Mouse (Mus musculus) stomach, embryonic 16.5 days (tissue): ENCODE measurements around the gene Iqcn. TPM values are rescaled to one million over a fixed set of nuclear protein-coding genes. Genes with fewer than 3 reads are reported as not detected.
A peak's percentile ranks its signal among the peaks of the same experiment; 100 is the strongest.

Experiments
- ATAC-seq: fragments of 200-750 bp; cut with Nextera tagmentation; 2 replicates; pipeline ENCODE4 v1.8.0; 2017; ENCODE audit warnings: moderate number of reproducible peaks, moderate TSS enrichment; ENCODE audit not compliant: insufficient read depth, low FRiP score
- H3K27ac ChIP-seq: fragments of 300-500 bp; sonication (generic); 2 replicates; pipeline ENCODE4 v1.5.1; 2014; ENCODE audit warnings: low read length
- H3K27me3 ChIP-seq: fragments of 300-500 bp; sonication (generic); 2 replicates; pipeline ENCODE4 v1.6.1; 2014; ENCODE audit warnings: low read length, control low read depth, mixed read lengths; ENCODE audit not compliant: control insufficient read depth, insufficient read depth
- H3K36me3 ChIP-seq: fragments of 300-500 bp; sonication (generic); 2 replicates; pipeline ENCODE4 v1.6.1; 2014; ENCODE audit warnings: low read length; ENCODE audit not compliant: control insufficient read depth, insufficient read depth
- H3K4me1 ChIP-seq: fragments of 300-500 bp; sonication (generic); 2 replicates; pipeline ENCODE4 v1.6.1; 2014; ENCODE audit warnings: low read length, control low read depth, mixed read lengths; ENCODE audit not compliant: control insufficient read depth, insufficient read depth
- H3K4me2 ChIP-seq: fragments of 300-500 bp; sonication (generic); 2 replicates; pipeline ENCODE4 v1.6.1; 2014; ENCODE audit warnings: low read depth, low read length, mixed read lengths
- H3K4me3 ChIP-seq: fragments of 300-500 bp; sonication (generic); replicated peaks from 2 replicates; pipeline ENCODE4 v1.5.1; 2014; ENCODE audit warnings: mild to moderate bottlenecking, low read length
- H3K9ac ChIP-seq: fragments of 300-500 bp; sonication (generic); 2 replicates; pipeline ENCODE4 v1.6.1; 2014; ENCODE audit warnings: low read length
- H3K9me3 ChIP-seq: fragments of 300-500 bp; sonication (generic); replicated peaks from 2 replicates; pipeline ENCODE4 v1.6.1; 2016; ENCODE audit warnings: low read length, control low read depth; ENCODE audit not compliant: control insufficient read depth
- WGBS: fragments of 180-500 bp; shearing (Covaris S2); extraction: QIAGEN DNeasy Blood & Tissue Kit; methylation state at CpG from one replicate; pipeline ENCODE4 v1.1.7; 2014; 5-methylcytosine and 5-hydroxymethylcytosine counted together
- polyA plus RNA-seq: library from polyadenylated mRNA; unstranded; fragments of >200 nt; fragmentation: Nextera tagmentation; extraction: Ambion mirVana; gene quantifications from 2 replicates; pipeline ENCODE4 v1.2.1, GENCODE M21; 2015

The Iqcn gene
- polyA plus RNA-seq, 1 experiment from 2014 or later: not detected

- WGBS: 68% methylated on average over 3 of the region's 3 CpGs
- no peak for ATAC-seq
- peak overlapping the region; percentile 74 for H3K27ac ChIP-seq
Measured at GRCm38 (mm10) chr8:70682692-70683091, 20.6 kb upstream of the Iqcn start.

DNA sequence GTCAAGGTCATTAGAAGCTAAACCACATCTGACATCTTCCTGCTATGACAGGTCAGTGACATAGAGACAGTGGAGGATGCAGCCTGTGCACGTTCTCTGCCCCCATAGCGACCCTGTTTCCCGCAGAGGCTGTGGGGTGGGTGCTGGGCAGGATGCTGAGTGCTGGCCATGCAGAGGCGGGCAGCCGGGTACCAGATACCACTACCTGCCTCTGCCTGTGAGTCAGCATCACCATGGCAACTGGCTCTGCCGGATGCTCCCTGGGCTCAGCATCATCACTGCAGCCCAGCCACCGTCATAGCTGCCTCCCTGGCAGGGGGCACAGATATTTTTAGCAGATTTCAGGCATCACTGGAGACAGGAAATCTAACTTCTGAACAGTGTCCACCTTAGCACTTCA, 19.0 kb upstream of the Iqcn start:
- peaks cover 3% of the 10 kb centered on the region; the same call in 1 of the 2 replicates for H3K36me3 ChIP-seq
- peaks cover 31% of the 10 kb centered on the region for H3K4me1 ChIP-seq
- no peak for ATAC-seq
- no peaks in the 10 kb centered on the region for H3K9me3 ChIP-seq
- no peak overlapping the region for H3K27ac ChIP-seq
- H3K4me2 ChIP-seq: no peak overlapping the region
- H3K9ac ChIP-seq: no peak overlapping the region
- 57% methylated on average over 7 of the region's 7 CpGs for WGBS
- no peak overlapping the region for H3K4me3 ChIP-seq
- no peaks in the 10 kb centered on the region for H3K27me3 ChIP-seq

More at GRCm38 (mm10) chr8:70682692-70683091, 20.6 kb upstream of the Iqcn start:
- Histone ChIP-seq H3K27me3 (no peaks in the 10 kb centered on the region), H3K36me3 (peaks cover 10% of the 10 kb centered on the region; the same call in 1 of the 2 replicates), H3K4me1 (peaks cover 33% of the 10 kb centered on the region), H3K9me3 (no peaks in the 10 kb centered on the region), H3K4me3 (no peak overlapping the region), H3K4me2 (peak overlapping the region; percentile 45; the same call in 1 of the 2 replicates), H3K9ac (peak overlapping the region; percentile 73)

DNA sequence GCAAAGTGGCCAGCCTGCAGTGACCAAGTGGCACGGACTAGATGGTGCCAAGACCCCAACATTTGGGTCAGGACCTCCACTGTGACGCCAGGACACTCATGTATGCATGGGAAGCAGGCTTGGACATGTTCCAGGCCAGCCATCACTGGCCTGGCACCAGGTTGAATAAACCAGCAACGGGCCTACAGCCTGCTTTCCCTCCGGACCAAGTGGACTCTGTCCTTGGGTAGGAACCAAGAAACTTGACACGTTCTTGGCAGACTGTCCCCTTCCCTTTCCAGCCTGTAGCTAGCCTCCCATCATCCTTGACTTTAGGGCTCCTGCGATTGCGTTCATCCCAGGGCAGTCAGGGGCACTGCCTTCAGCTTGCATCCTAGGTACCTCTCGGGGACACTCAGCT, 15.7 kb upstream of the Iqcn start:
- H3K36me3 ChIP-seq: no peaks in the 10 kb centered on the region
- H3K4me2 ChIP-seq: no peak overlapping the region
- no peak overlapping the region for H3K4me3 ChIP-seq
- H3K27me3 ChIP-seq: no peaks in the 10 kb centered on the region
- H3K4me1 ChIP-seq: peaks cover 28% of the 10 kb centered on the region
- no peak overlapping the region for H3K27ac ChIP-seq
- WGBS: 58% methylated on average over 8 of the region's 8 CpGs
- no peak for ATAC-seq
- no peaks in the 10 kb centered on the region for H3K9me3 ChIP-seq
- peak overlapping the region; percentile 32; the same call in 1 of the 2 replicates for H3K9ac ChIP-seq

- ATAC-seq: no peak
- 94% methylated on average over 3 of the region's 3 CpGs for WGBS
- Histone ChIP-seq H3K27ac (no peak overlapping the region; the same call in 1 of the 2 replicates), H3K27me3 (no peaks in the 10 kb centered on the region), H3K4me2 (no peak overlapping the region), H3K9ac (peak overlapping the region; percentile 32; the same call in 1 of the 2 replicates), H3K9me3 (no peaks in the 10 kb centered on the region), H3K4me3 (no peak overlapping the region), H3K4me1 (peaks cover 25% of the 10 kb centered on the region), H3K36me3 (no peaks in the 10 kb centered on the region)
Measured at GRCm38 (mm10) chr8:70688136-70688535, 15.1 kb upstream of the Iqcn start.

GRCm38 (mm10) chr8:70689892-70690390, 13.3 kb upstream of the Iqcn start:
- 68% methylated on average over 5 of the region's 5 CpGs for WGBS
- no peaks in the 10 kb centered on the region for H3K9me3 ChIP-seq
- H3K36me3 ChIP-seq: no peaks in the 10 kb centered on the region
- H3K9ac ChIP-seq: no peak overlapping the region
- peaks cover 25% of the 10 kb centered on the region for H3K4me1 ChIP-seq
- H3K4me3 ChIP-seq: no peak overlapping the region
- no peak for ATAC-seq
- no peaks in the 10 kb centered on the region for H3K27me3 ChIP-seq
- no peak overlapping the region for H3K4me2 ChIP-seq
- no peak overlapping the region for H3K27ac ChIP-seq

- no peaks in the 10 kb centered on the region for H3K36me3 ChIP-seq
- WGBS: 62% methylated on average over 4 of the region's 4 CpGs
- H3K4me3 ChIP-seq: peak overlapping the region; percentile 38
- 0 out of 2 replicates have a peak overlapping the region, but pooled peaks have one; percentile 44 for H3K27ac ChIP-seq
- no peaks in the 10 kb centered on the region for H3K27me3 ChIP-seq
- H3K4me1 ChIP-seq: peaks cover 36% of the 10 kb centered on the region
- no peaks in the 10 kb centered on the region for H3K9me3 ChIP-seq
- H3K4me2 ChIP-seq: peak overlapping the region; percentile 66
- no peak for ATAC-seq
- peak overlapping the region; percentile 65 for H3K9ac ChIP-seq
Measured at GRCm38 (mm10) chr8:70691230-70691629, 12.0 kb upstream of the Iqcn start.

DNA sequence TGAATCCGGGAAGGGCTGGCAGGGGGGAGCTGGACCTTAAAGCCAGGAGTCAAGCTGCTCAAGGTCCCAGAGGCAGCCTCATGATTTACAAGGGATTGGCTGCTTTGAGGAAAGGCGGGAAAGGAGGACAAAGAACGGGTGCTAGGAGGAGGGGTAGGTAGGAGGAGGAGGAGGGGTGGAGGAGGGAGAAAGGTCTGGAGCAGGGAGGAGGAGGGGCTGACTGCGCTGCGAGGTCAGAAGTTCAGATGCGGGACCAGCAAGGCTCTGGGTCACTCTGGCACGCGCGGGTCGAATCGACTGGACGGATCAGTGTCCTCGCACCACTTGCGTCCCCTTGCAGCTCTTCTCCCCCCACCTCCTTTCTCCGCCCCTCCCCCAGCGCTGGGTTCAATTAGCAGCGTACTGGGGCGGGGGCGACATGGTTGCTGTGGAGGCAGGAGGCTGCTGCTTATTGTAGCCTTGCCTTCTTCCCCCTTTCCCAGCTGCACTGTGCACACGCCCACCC, 11.5 kb upstream of the Iqcn start:
- H3K9ac ChIP-seq: peak overlapping the region; percentile 65
- H3K36me3 ChIP-seq: no peaks in the 10 kb centered on the region
- H3K4me1 ChIP-seq: peaks cover 42% of the 10 kb centered on the region
- WGBS: 2% methylated on average over 20 of the region's 20 CpGs
- peak; percentile 17; the same call in 1 of the 2 replicates for ATAC-seq
- H3K27me3 ChIP-seq: no peaks in the 10 kb centered on the region
- peak overlapping the region; percentile 38 for H3K4me3 ChIP-seq
- H3K4me2 ChIP-seq: peak overlapping the region; percentile 66
- H3K27ac ChIP-seq: peak overlapping the region; percentile 44
- no peaks in the 10 kb centered on the region for H3K9me3 ChIP-seq

- no peak overlapping the region for H3K9ac ChIP-seq
- H3K9me3 ChIP-seq: no peaks in the 10 kb centered on the region
- H3K36me3 ChIP-seq: no peaks in the 10 kb centered on the region
- H3K4me2 ChIP-seq: no peak overlapping the region
- H3K27ac ChIP-seq: no peak overlapping the region
- no peak for ATAC-seq
- 66% methylated on average over 5 of the region's 5 CpGs for WGBS
- H3K27me3 ChIP-seq: no peaks in the 10 kb centered on the region
- H3K4me1 ChIP-seq: peaks cover 45% of the 10 kb centered on the region
- H3K4me3 ChIP-seq: no peak overlapping the region
Measured at GRCm38 (mm10) chr8:70693636-70694035, 9.6 kb upstream of the Iqcn start.

GRCm38 (mm10) chr8:70695318-70696018, 7.8 kb upstream of the Iqcn start:
- Histone ChIP-seq H3K9ac (peak overlapping the region; percentile 69), H3K9me3 (no peaks in the 10 kb centered on the region), H3K4me1 (peaks cover 42% of the 10 kb centered on the region), H3K4me2 (peak overlapping the region; percentile 59; the same call in 1 of the 2 replicates), H3K36me3 (no peaks in the 10 kb centered on the region), H3K4me3 (no peak overlapping the region), H3K27me3 (no peaks in the 10 kb centered on the region), H3K27ac (peak overlapping the region; percentile 91)
- no peak for ATAC-seq
- WGBS: 26% methylated on average over 32 of the region's 32 CpGs
